Mouse (Mus musculus) urinary bladder, postnatal 36 days (tissue): ENCODE data around the gene Nf1.
A peak's percentile ranks its signal among the peaks of the same experiment; 100 is the strongest.

Experiments used
- DNase-seq, 2 experiments: peaks; one replicate each; pipeline ENCODE4 v3.0.0; 2022; ENCODE audit warnings: low spot score in 2 of 2, mixed read lengths in 1 of 2

The Nf1 gene

DNA sequence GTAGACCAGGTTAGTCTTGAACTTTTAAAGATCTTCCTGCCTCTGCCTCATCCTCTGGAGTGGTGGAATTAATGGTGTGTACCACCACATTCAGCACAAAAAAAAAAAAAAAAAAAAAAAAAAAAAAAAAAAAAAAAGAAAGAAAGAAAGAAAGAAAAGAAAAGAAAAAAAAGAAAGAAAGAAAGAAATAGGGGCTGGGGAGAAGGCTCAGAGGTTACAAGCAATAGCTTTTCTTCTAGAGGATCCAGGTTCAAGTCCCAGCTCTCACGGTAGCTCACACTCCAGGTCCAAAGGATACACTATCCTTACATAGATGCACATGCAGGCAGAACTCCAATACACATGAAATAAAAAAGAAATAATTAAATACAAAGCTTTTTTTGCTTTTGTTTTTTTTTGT, 9.9 kb upstream of the Nf1 start:
- DNase-seq: no peak

DNA sequence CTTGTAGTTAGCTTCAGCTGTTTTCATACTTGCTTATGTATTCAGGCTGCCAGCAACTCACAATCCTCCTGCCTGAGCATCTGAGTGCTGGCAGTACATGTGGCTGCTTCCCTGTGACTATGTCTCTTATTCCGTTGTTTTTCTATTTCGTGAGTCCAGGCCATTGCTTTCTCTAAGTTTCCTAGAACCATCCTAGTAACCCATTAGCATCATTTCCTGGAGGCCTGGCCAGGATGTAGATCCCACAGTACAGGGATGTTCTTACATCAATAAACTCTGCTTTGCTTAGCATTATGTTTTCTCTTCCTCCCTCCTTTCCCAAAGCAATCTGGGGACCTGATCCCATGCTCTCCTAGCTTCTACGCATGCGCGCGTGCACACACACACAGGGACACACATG, 4.4 kb upstream of the Nf1 start:
- DNase-seq: no peak

DNA sequence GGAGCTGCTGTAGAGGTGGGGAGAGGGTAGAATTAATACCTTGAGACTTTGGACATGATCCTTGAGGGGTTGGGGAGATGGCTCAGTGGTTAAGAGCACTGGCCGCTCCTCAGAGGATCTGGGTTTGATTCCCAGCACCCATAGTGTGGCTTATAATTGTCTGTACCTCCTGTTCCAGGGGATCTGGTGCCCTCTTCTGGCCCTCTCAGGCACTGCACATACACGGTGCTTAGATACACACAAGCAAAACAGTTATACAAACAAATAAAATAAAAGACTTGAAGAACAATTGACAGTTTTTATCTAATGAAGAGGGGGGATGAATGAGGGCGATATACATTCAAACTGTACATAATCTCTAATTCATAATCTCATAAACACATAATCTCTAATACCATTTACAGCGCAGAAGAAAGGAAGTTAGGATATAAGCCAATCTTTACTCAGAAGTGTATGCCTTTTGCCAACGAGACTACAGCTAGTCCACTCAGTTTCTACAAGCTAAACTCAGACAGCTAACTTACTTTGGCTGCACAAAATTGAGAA, 2.7 kb upstream of the Nf1 start:
- DNase-seq: no peak

DNA sequence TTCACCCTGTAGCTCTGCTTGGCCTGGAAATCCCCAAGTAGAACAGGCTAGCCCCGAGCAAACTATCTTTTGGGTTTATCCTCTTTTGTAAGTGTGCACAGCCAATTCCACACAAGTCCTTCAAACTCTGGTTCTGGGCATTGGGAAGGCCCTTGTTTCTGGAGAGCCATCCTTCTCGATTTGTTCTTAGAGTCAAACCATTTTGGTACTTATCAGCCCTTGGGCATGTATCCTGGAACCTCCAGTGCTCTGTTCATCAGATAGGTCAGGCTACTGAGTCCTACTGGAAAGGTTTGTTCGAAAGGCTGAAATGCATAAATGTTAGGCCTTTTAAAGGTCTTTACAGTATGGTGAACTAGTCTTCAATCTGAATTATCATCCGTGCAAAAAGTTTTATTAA, 872 bp upstream of the Nf1 start:
- DNase-seq: no peak

DNA sequence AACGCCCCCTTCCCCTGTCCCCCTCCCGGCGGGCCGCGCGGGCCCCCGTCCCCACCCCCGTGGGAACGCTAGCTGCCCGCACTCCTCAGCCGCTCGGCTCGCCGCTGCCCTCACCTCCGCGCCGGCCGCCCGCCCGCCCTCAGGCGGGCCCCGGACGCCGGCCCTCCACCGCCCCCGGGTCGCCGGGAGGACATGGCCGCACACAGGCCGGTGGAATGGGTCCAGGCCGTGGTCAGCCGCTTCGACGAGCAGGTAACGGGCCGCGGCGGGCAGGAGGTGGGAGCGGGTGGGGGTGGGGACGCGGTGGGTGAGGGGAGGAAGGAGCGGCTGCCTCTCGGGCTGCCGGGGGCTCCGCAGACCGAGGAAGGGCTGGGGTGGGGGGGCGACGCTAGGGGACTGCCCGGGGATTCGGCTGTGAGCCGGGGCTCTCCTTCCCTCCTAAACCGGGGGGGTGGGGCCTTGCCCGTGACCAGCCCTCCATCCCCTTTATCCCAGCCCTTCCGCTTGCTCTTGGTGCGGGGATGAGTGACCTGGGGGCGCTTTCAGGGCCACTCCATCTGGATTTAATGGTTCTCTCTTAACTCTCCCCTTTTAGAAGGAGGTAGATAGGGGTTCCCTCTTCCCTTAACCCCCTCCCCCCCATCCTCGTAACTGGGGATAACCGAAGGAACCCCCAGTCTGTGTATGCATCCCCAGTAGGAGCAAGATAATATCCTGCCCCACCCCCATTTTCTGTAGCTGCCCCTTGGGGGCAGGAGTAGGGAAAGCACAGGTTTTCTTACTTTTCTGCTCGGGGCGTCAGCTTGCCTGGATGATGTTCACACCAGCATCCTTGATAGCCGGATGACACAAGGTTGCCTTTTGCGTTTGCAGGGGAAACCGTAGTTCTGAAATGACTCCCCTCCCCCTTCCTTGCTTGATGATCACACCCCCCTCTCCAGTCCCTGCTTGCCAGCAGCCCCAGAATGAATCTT, 602 bp downstream of the Nf1 start:
- DNase-seq: no peak

DNA sequence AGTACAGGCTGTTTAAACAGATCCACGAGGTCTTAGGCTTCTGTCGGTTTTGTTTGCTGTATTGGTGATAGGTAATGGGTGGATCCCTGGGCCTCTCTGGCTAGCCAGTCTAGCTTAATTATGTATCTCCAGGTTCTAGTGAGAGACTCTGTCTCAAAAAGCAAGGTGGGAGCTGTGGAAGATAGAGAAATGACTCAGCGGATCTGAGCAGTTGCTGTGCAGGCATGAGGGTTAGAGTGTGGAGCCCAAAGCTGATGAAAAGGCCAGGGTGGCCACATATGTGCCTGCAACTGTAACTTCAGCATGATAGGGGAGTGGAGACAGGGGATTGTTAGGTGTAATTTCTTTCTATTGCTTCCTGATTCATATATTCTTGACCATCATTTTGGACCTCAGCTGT, 17.5 kb downstream of the Nf1 start:
- no peak for DNase-seq

DNA sequence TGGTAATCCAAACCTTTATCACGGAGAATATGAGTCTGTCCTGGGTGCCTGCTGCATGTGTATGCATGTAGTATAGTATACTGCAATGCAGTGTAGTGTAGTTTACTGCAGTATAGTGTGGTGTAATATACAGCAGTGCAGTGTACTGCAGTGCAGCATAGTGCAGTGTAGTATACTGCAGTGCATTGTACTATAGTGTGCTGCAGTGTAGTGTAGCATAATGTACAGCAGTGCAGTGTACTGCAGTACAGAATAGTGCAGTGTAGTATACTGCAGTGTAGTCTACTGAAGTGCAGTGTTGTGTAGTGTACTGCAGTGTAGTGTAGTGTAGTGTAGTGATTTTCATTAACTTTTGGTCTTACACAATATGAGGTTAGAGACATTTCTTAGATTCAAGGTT, 17.9 kb downstream of the Nf1 start:
- DNase-seq: no peak

DNA sequence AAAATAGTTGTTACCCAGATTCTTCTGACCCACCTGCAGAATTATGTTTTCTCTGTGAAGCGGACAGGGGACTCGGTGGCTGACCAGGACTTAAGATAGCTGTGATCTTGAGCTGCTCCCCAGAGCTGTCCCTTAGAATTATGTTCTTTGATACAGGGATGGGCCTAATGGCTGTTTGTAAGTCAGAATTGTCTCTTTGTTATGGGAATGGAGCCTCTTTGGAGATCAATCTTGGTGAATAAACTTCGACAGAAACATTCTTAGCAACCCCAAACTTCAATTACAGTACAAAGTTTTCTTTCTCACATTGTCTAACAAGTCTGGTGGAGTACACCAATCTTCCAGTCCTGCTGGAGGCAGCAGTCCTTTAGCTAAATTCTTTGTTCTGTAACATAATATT, 25.5 kb downstream of the Nf1 start:
- no peak for DNase-seq

DNA sequence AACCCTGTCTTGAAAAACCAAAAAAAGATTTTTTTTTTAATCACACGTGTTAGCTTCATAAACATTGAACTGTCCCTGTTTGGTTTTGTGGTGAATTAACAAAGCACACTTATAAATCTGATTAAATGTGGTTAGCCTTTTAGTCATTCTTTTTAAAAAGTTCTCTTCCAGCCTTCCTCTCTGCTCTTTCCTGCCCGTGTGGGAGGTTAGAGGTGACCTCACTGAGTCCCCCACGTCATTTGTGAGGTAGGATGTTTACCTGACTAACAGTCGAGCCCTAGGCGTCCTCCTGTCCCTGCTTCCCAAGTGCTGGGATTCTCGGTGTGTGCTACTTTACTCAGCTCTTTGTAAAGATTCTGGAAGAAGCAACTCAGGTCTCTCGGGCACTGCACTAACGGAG, 26.8 kb downstream of the Nf1 start:
- DNase-seq: no peak

DNA sequence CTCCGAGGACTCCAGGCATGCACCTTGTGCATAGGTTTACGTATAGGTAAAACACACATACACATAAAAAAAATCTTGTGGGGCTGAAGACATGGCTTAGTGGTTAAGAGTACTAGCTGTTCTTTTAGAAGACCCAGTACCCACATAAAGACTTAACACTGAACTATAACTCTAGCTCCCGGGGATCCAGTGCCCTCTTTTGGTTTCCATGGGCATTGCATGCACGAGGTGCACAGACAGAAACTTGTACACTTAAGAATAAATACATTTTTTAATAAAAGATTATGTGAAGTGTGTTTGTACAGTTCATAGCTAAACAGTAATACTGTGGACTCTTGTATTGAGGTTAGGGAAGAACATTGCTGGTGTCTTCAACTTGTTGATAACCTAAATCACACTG, 33.5 kb downstream of the Nf1 start:
- no peak for DNase-seq

DNA sequence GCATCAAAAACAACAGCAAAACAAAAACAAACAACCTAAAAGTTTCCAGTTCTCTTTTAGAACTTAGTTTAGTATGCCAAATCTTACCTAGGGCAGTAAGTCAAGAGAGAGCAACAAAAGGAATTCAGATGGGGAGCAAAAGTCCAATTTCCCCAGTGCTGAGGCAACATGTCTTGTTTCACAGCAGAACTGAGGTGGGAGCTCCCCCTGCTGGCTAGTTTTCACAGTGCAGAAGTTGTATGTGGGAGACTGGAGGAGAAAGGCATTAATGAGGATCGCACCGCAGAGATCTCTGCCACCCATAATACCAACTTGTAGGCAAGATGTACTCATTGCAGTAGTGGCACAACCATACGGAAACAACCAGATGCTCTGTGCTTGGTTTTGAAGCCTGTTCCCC, 58.8 kb downstream of the Nf1 start:
- peak; percentile 78 to 82 for DNase-seq

DNA sequence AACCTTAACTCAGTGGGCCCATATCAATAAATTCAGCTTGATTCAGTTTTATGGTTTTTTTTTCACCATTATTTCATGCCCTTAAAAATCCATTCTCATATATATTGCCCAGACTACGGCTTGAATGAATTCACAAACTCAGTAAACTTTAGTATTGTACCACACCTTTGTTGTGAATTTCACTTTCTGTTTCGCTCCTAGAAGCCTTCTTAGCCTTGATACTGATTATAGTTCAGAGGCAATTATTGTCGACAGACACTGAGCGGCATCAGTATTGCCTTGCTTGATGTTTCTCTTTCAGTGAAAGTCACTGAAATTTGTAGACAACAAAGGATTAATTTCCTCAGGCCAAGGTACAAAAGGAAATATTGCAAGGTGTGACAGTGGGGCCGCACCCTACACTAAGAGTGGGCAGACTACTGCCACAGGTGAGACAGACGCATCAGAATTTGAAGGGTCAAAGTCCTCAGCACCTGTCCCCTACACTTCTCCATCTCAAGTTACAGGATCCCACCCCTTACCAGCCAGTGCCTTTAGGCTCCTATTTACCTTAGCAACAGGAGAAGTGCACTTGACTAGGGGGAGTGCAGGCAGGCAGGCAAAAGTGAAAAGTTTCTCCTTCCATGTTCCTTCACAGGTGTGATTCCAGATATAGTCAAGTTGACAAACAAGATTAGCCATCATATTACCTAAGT, 64.3 kb downstream of the Nf1 start:
- no peak for DNase-seq

DNA sequence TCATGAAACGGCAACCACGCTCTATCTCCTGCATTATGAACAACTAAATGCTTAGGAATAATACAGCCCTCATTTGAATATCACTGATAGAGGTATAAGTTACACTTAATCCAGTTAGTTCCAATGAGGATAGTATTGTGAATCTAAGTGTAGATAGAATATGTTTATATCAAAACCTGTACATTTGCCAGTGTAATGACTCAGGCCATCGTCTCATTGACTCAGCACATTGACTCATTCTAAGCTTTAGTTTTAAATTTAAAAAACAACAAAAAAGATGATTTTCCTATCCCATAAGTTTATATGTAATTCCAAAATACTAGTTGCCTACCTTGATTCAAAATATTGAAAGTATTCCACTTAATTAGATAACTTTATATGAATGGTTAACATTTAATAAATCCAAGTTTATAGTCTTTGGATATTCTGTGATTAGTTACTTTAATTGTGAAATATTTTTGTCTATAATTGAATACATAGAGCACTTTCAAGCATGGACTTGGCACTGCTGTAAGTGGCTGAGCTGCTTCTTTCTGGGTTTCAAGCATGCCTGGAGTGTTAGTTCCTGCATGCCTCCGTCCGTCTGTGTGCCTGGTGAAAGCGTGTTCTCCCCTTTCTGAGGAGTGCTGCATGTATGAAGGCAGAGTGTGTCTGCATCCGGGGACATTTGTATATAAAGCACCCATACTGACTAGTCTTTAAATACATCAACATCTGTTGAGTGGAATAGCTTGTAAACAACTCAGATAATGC, 74.4 kb downstream of the Nf1 start:
- no peak for DNase-seq

DNA sequence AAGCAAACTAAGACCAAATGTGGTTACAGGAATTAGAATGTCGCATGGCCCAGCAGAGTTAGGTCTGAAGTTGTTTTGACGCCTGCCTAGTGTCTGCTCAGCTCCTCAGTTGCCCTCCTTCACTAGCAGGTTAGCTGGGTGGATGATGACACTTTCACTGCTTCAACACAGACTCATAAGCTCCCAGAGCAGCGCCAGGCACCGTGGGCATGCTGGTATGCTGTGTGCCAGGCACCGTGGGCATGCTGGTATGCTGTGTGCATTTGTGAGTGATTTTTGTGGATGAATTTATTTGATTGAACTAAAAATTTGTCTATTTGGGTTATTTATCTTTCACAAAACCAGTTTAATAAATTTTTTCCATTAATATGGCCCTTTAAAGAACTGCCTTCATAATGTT, 83.0 kb downstream of the Nf1 start:
- DNase-seq: no peak

DNA sequence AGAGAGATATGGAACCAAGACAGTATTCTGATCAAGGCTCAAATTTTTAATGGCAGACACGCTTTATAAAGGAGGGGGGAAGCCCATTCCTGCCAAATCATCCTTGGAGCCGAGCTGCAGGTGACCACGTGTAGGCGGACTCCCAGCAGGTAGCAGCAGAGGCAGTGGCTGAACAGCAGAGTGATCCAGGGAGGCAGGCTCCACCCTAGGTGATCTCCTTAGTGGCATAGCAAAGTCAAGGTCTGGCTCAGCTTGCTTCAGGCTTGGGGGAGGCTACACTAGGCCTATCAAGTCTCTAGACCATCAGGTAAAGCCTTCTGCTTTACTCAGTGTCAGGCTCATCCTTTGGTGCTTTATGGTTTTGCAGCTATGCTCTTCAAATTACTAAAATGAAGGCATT, 87.1 kb downstream of the Nf1 start:
- DNase-seq: no peak

DNA sequence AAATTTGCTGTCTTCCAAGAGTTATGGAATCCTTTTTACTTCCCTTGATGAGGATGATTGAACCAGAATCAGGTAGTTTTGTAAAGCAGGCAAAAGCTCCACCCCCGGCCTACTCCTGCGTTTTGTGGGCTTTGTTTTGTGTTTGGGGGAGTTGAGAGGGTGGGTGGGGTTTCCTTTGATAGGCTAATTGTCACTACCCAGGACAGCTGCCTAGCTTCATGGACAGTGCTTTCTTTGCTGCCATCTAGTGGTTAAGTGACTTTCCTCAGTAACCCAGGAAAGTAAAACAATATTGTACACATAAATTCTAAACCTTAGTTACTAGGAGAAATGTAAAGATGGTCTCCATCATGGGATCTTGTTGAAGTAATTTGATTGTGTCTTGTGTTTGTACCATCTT, 88.1 kb downstream of the Nf1 start:
- no peak for DNase-seq

DNA sequence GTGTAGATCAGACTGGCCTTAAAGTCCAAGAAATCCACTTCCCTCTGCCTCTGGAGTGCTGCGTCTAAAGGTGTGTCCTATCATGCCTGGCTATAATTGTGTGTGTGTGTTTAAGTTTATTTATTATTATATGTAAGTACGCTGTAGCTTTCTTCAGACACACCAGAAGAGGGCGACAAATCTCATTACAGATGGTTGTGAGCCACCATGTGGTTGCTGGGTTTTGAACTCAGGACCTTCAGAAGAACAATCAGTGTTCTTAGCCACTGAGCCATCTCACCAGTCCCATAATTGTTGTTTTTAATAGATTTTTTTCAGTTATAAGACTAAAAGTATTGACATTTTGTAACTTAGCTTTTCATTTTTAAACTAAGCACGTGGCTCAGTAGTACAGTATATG, 95.8 kb downstream of the Nf1 start:
- no peak for DNase-seq

DNA sequence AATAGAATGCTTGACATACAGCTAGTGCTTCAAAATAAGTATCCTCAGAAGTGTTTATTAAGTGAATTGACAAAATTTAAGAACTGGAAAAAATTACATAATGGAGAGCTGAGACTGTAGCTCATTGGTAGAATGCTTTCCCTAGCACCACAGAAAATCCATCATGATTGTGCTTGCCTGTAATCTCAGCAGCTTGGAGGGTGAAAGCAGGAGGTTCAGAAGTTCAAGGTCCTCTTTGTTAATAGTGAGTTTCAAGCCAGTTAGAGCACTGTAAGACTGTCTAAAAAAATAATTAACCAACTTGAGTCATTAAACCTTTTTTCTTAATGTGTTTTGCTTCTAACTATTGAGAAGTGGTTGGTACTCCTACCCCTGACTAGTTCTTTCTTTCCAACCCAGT, 108.9 kb downstream of the Nf1 start:
- no peak for DNase-seq

DNA sequence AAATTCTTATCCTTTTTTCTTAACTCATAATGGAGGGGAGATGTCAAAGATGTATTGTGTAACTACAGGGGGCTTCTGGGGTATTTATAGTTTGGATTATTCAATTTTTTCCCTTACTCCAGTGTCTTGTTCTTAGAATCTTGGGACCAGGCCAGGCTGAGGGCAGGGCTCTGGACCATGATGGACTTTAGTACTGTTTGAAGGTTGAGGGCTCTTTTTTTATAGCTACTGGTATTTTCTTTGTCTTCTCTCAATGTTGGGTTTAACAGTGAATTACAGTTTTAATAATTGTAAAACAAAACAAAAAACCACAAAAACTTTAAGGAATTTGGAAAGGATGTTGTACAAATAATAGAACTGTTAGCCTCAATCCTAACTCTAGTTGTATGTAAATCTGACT, 113.5 kb downstream of the Nf1 start:
- DNase-seq: no peak

DNA sequence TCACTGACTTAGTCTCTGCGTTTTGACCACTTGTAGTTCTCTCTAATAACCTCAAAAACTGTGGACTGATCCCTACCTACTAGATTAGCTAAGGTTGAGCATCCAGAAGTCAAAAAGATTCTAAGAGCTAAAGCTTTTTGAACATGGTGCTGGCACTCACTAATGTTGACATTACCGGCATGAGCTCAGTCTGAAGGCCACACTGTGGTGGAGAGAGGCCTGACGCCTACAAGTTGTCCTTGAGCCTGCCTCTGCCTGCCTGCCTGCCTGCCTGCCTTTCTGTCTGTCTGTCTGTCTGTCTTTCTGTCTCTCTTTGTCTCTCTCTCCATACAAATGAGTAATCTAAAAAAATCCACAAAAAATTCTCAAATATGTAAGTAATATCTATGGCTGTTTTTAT, 118.4 kb downstream of the Nf1 start:
- DNase-seq: no peak

DNA sequence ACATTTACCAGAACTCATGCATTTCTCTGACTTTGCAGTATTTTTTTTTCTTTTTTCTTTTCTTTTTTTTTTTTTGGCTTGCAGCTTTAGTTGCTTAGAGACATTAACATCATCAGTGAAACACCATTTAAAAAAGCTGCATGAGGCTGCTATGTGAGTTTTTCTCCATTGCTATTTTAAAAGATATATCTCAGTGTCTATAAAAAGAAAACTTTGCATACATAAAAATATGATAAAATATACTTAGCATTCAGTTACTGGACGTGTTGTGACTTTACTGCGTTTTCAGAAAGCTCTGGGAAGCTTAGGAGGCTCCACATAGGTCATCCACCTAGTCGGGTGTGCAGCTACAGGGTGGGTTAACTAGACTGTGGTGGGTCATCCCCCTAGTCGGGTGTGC, 120.4 kb downstream of the Nf1 start:
- DNase-seq: no peak

DNA sequence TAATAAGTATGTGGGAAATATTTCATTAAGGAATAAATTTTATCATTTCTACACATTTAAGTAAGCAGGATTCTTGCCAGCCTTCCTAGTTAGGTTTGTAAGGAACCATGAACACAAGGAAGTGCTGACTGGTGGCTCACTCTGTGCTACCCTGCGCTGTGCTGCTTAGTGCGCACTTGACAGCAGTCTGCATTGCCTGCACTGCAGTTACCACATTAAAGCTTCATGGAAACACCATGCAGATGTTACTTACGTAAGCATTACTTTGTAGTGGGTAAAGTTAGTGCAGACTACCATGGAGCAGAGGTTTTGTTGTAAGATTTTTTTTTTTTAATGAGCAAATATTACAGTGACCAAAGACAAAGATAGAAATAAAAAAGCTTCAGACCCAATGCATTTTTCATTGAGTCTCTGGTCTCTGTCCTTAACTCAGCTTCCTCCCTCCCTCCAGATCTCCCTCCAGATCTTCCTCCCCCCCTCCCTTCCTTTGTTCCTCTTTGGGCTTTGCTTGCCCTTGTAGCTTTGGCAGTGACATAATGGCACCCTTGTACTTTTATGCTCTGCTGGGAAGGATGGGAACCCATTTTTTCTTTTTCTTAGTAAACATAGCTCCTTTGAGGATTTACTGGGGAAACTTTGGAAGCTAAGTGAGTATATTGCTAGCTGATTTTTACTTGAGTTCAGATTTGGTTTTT, 121.4 kb downstream of the Nf1 start:
- DNase-seq: no peak
